Mouse (Mus musculus) cortical plate, adult 2 months (tissue): ENCODE data around the gene Mtmr4. TPM values are rescaled to one million over a fixed set of nuclear protein-coding genes. Genes with fewer than 3 reads are reported as not detected.

Experiments used
- H3K27ac ChIP-seq: fragments of 200-500 bp; 2 replicates; pipeline ENCODE4 v1.5.1; 2012; ENCODE audit warnings: low read length, control low read depth, inconsistent platforms; ENCODE audit not compliant: insufficient read depth
- H3K4me1 ChIP-seq: fragments of 200-500 bp; 2 replicates; pipeline ENCODE4 v1.6.1; 2011; ENCODE audit warnings: low read length; ENCODE audit not compliant: control insufficient read depth, insufficient read depth
- H3K4me3 ChIP-seq: fragments of 200-500 bp; 2 replicates; pipeline ENCODE4 v1.5.1; 2011; ENCODE audit warnings: mild to moderate bottlenecking, low read length, control low read depth; ENCODE audit not compliant: insufficient read depth
- CTCF ChIP-seq: fragments of 200-500 bp; IDR thresholded peaks from 2 replicates; pipeline ENCODE4 v1.5.1; 2011; ENCODE audit warnings: mild to moderate bottlenecking, control low read depth, low read length; ENCODE audit not compliant: insufficient read depth; ENCODE audit errors: extremely low read depth
- POLR2A ChIP-seq: fragments of 200-500 bp; IDR thresholded peaks from 2 replicates; pipeline ENCODE4 v1.6.1; 2011; ENCODE audit warnings: mild to moderate bottlenecking, low read length, control low read depth; ENCODE audit not compliant: insufficient read depth; ENCODE audit errors: extremely low read depth
- polyA plus RNA-seq: library from polyadenylated mRNA; depleted of rRNA; stranded (reverse); fragments of >200 nt; gene quantifications from 2 replicates; pipeline ENCODE4 v1.2.3, GENCODE M21; 2012

Mtmr4 gene
- polyA plus RNA-seq, 1 experiment = 46.0 TPM

- Histone ChIP-seq H3K27ac (peak overlapping the region; percentile 24), H3K4me3 (peak overlapping the region; percentile 55), H3K4me1 (peaks cover 8% of the 10 kb centered on the region)
- TF ChIP-seq POLR2A (no peak), CTCF (no peak)
Measured at GRCm38 (mm10) chr11:87592713-87593598, 994 bp downstream of the Mtmr4 start.

DNA sequence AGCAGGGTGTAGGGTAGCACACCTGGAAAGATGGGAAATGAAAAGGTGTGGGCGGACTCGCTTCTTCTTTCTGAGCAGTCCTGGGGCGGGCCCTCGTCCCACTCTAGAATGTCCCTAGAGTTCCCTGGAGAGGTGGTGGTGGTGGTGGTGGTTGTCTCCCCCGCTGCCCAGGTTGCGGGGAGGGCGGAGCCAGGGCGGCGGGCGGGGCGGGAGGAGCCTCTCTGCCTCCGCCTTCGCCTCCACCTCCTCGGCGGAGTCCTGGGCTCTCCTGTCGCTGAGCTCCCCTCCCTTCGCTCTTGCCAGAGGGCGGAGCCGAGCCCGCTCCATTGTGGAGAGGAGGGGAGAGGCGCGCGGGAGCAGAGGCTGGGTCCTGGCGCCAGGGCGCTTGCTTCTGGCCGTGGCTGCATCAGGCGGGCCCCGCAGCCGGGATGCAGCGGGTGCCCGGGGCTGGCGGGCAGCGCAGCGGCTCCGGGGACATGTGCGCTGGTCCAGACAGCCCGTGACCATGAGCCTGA, 3.4 kb downstream of the Mtmr4 start:
- Histone ChIP-seq H3K27ac (peak overlapping the region; percentile 63), H3K4me3 (peak overlapping the region; percentile 76), H3K4me1 (peaks cover 7% of the 10 kb centered on the region; the same call in 1 of the 2 replicates)
- no peak for TF ChIP-seq CTCF
- TF ChIP-seq POLR2A = peak; percentile 64; the same call in 1 of the 2 replicates

GRCm38 (mm10) chr11:87595976-87596375, 4.0 kb downstream of the Mtmr4 start:
- no peak for TF ChIP-seq POLR2A
- no peak for TF ChIP-seq CTCF
- H3K4me3 ChIP-seq = peak overlapping the region; percentile 76
- H3K4me1 ChIP-seq = peaks cover 7% of the 10 kb centered on the region; the same call in 1 of the 2 replicates
- peak overlapping the region; percentile 63 for H3K27ac ChIP-seq

GRCm38 (mm10) chr11:87596492-87596891, 4.5 kb downstream of the Mtmr4 start:
- H3K27ac ChIP-seq = no peak overlapping the region

DNA sequence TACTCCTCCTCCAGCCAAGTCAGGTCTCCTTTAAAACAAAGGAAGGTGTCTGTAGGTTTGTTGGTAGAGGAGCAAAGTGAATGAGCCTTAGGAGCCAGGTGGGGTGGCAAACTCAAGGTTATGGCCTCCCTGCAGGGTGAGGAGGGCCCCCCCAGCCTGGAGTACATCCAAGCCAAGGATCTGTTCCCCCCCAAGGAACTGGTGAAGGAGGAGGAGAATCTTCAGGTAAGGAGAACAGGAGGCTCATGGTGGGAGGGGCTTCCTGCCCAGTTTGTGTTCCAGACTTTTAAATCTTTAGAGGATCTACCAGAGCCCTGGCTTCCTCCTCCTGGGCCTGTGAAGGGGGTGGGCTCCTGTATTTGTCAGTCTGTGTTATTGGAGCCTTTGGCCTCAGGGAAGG, 5.1 kb downstream of the Mtmr4 start:
- H3K4me3 ChIP-seq = peak overlapping the region; percentile 76; the same call in 1 of the 2 replicates
- TF ChIP-seq POLR2A (no peak), CTCF (no peak)
- no peak overlapping the region for H3K27ac ChIP-seq
- peaks cover 7% of the 10 kb centered on the region; the same call in 1 of the 2 replicates for H3K4me1 ChIP-seq

More at GRCm38 (mm10) chr11:87596492-87596891, 4.5 kb downstream of the Mtmr4 start:
- TF ChIP-seq POLR2A (no peak), CTCF (no peak)
- Histone ChIP-seq H3K4me3 (peak overlapping the region; percentile 76), H3K4me1 (peaks cover 7% of the 10 kb centered on the region; the same call in 1 of the 2 replicates)

GRCm38 (mm10) chr11:87599395-87600089, 7.6 kb downstream of the Mtmr4 start:
- no peak overlapping the region for H3K27ac ChIP-seq
- H3K4me1 ChIP-seq = peaks cover 3% of the 10 kb centered on the region; the same call in 1 of the 2 replicates
- TF ChIP-seq POLR2A (no peak), CTCF (no peak)
- no peak overlapping the region for H3K4me3 ChIP-seq

GRCm38 (mm10) chr11:87600322-87600853, 8.4 kb downstream of the Mtmr4 start:
- TF ChIP-seq POLR2A (no peak), CTCF (no peak)
- H3K27ac ChIP-seq = no peak overlapping the region
- H3K4me1 ChIP-seq = peaks cover 3% of the 10 kb centered on the region; the same call in 1 of the 2 replicates
- no peak overlapping the region for H3K4me3 ChIP-seq

DNA sequence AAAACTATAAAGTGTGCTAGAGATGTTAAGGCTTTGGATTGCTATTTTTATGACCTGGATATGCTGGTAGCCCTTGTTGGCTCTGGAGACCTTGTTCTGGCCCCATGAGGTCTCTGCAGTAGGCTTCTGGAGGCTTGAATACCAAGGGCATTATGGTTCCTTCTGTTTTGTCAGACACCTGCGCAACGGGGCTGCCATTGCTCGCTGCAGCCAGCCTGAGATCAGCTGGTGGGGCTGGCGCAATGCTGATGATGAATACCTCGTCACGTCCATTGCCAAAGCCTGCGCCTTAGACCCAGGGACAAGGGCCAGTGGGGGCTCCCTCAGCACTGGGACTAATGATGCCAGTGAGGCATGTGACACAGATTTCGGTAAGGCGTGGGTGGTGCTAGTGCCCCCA, 10.3 kb downstream of the Mtmr4 start:
- TF ChIP-seq POLR2A = no peak
- no peak for TF ChIP-seq CTCF
- Histone ChIP-seq H3K4me1 (peaks cover 1% of the 10 kb centered on the region; the same call in 1 of the 2 replicates), H3K4me3 (no peak overlapping the region), H3K27ac (no peak overlapping the region)

DNA sequence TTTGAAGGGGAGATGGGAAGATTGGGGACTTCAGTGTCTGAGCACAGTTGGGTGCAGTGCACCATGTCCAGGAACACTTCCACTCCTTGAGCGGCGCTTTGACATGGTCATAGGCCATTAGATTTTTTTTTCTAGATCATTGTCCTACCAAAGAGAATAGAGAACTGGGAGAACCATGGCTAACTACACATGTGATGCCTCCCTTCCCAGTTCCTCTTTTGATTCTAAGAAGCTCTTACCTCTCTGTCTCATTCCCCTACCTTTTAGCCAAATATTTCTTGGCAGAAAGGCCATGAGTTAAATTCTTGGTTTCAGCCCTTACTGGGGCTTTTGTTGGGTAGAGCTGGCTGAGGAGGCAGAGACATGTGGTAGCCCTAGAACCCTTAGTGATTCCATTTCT, 11.6 kb downstream of the Mtmr4 start:
- Histone ChIP-seq H3K4me1 (peaks cover 1% of the 10 kb centered on the region; the same call in 1 of the 2 replicates), H3K27ac (no peak overlapping the region), H3K4me3 (no peak overlapping the region)
- no peak for TF ChIP-seq POLR2A
- TF ChIP-seq CTCF = no peak
